ENCODE assay signal across 27 mouse cellular contexts in genomic region chr2:59179487-59179886, GRCm38 (mm10). TPM values are rescaled to one million over a fixed set of nuclear protein-coding genes. Genes with fewer than 3 reads are reported as not detected.
DNase-seq lines count a peak whose midpoint lies in the region; ATAC-seq and TF ChIP-seq lines count a peak whose summit lies in the region.
"Had no signal": no experiment of that assay in that cellular context is flagged by ENCODE, and none has a peak within 500 bp of the region (broad histone marks: within the 10 kb centered on the region; RNA-seq: fewer than 3 reads in every experiment).

No protein-coding gene starts in this region.

- no peak for TF ChIP-seq POLR2A in small intestine, adult 2 months (IDR thresholded peaks at IDR 0.05; ENCODE audit: low read depth, low read length)
- no peak for TF ChIP-seq POLR2A in heart, adult 2 months (IDR thresholded peaks at IDR 0.05; ENCODE audit: insufficient read depth, low read depth, low read length)

- 58% methylated on average over 5 of the region's 5 CpGs for WGBS in kidney, embryonic 16.5 days
- WGBS in small intestine, adult 2 months, result 22% methylated on average over 5 of the region's 5 CpGs
- WGBS in heart, adult 2 months, result 64% methylated on average over 5 of the region's 5 CpGs

- H3K9me3 ChIP-seq in kidney, embryonic 16.5 days (ENCODE audit: low read length), result no peaks in the 10 kb centered on the region
- H3K9me3 ChIP-seq: forebrain, embryonic 10.5 days; heart, embryonic 10.5 days; hindbrain, embryonic 15.5 days; liver, embryonic 13.5 days; midbrain, embryonic 10.5 days; neural tube, embryonic 15.5 days; stomach, embryonic 15.5 days had no signal

- peaks cover 20% of the 10 kb centered on the region for H3K79me2 ChIP-seq in heart, adult 2 months (replicated peaks; ENCODE audit: control insufficient read depth, insufficient read depth, low read length)

- intact Hi-C loops in heart, adult 2 months (cut with DNase I), result no loop called here

- peaks cover 29% of the 10 kb centered on the region for H3K4me1 ChIP-seq in kidney, embryonic 16.5 days (ENCODE audit: insufficient read depth, low read length)
- H3K4me1 ChIP-seq in small intestine, adult 2 months (ENCODE audit: control insufficient read depth, insufficient read depth, insufficient read length, low read length), result peaks cover 34% of the 10 kb centered on the region
- H3K4me1 ChIP-seq in heart, adult 2 months (ENCODE audit: control insufficient read depth, insufficient read depth, low read length), result peaks cover 10% of the 10 kb centered on the region

- no peak overlapping the region for H3K4me2 ChIP-seq in kidney, embryonic 16.5 days (replicated peaks; ENCODE audit: low read depth, low read length)
- H3K4me2 ChIP-seq: hindbrain, embryonic 15.5 days; limb, embryonic 13.5 days; liver, embryonic 13.5 days; neural tube, embryonic 15.5 days had no signal

- H3K4me3 ChIP-seq in kidney, embryonic 16.5 days (ENCODE audit: low read length), result no peak overlapping the region
- H3K4me3 ChIP-seq in small intestine, adult 2 months (ENCODE audit: low read depth, low read length), result no peak overlapping the region
- H3K4me3 ChIP-seq in heart, adult 2 months, result no peak overlapping the region
- H3K4me3 ChIP-seq: forebrain, embryonic 10.5 days; heart, embryonic 10.5 days; hindbrain, embryonic 15.5 days; limb, embryonic 13.5 days; liver, embryonic 13.5 days; midbrain, embryonic 10.5 days; myocyte; neural tube, embryonic 15.5 days; stomach, embryonic 15.5 days had no signal

- H3K36me3 ChIP-seq in kidney, embryonic 16.5 days (ENCODE audit: insufficient read depth, low read length), result no peaks in the 10 kb centered on the region
- no peaks in the 10 kb centered on the region for H3K36me3 ChIP-seq in small intestine, adult 2 months (ENCODE audit: control insufficient read depth, insufficient read depth, low read length)
- peaks cover 14% of the 10 kb centered on the region for H3K36me3 ChIP-seq in heart, adult 2 months (ENCODE audit: control insufficient read depth, insufficient read depth, low read length)
- H3K36me3 ChIP-seq: heart, embryonic 10.5 days; hindbrain, embryonic 15.5 days; limb, embryonic 13.5 days; liver, embryonic 13.5 days; neural tube, embryonic 15.5 days; stomach, embryonic 15.5 days had no signal

- TF ChIP-seq EP300 in heart, adult 2 months (IDR thresholded peaks at IDR 0.05; ENCODE audit: insufficient read depth, low read depth, low read length), result no peak

- peak; percentile 34 for DNase-seq in cerebellum, adult 9-11 months
- DNase-seq in cerebellum, postnatal 10 days, result no peak
- DNase-seq in kidney, postnatal 25 days, result no peak
- DNase-seq in ES-CJ7 (ENCODE audit: low read depth, low spot score), result peak; percentile 48
- no peak for DNase-seq in heart, adult 2 months
- DNase-seq in heart, adult 9 months (ENCODE audit: low spot score in 2 of 2), result no peak
- DNase-seq: adrenal gland, adult 2 months; cerebellum, adult 11 months; cerebellum, postnatal 14 days; forebrain, postnatal 0 days; gastrocnemius, postnatal 25 days; liver, embryonic 13.5 days; right cerebral cortex, adult 18-20 months; right cerebral cortex, postnatal 4 days; thymus, adult 2 months; thymus, postnatal 4 days had no signal

- no peak overlapping the region for H3K9ac ChIP-seq in kidney, embryonic 16.5 days (replicated peaks; ENCODE audit: low read length)
- no peak overlapping the region for H3K9ac ChIP-seq in heart, adult 2 months (ENCODE audit: low read depth, low read length)
- H3K9ac ChIP-seq: forebrain, postnatal 0 days; hindbrain, embryonic 15.5 days; limb, embryonic 13.5 days; liver, embryonic 13.5 days; neural tube, embryonic 15.5 days; stomach, embryonic 15.5 days had no signal

- no peak for ATAC-seq in kidney, embryonic 16.5 days (ENCODE audit: low FRiP score, low TSS enrichment)
- ATAC-seq: forebrain, postnatal 0 days; midbrain, embryonic 16.5 days had no signal

- H3K27ac ChIP-seq in kidney, embryonic 16.5 days (ENCODE audit: low read length), result peak overlapping the region; percentile 23; the same call in 1 of the 2 replicates
- 0 out of 2 replicates have a peak overlapping the region, but pooled peaks have one; percentile 2 for H3K27ac ChIP-seq in small intestine, adult 2 months (ENCODE audit: insufficient read depth, low read depth, low read length)
- no peak overlapping the region for H3K27ac ChIP-seq in heart, adult 2 months
- H3K27ac ChIP-seq: forebrain, embryonic 10.5 days; heart, embryonic 10.5 days; hindbrain, embryonic 15.5 days; limb, embryonic 13.5 days; liver, embryonic 13.5 days; midbrain, embryonic 10.5 days; neural tube, embryonic 15.5 days had no signal

- H3K27me3 ChIP-seq in kidney, embryonic 16.5 days (ENCODE audit: insufficient read depth, low read length), result no peaks in the 10 kb centered on the region
- no peaks in the 10 kb centered on the region for H3K27me3 ChIP-seq in small intestine, adult 2 months (ENCODE audit: control insufficient read depth, insufficient read depth, low read length)
- no peaks in the 10 kb centered on the region for H3K27me3 ChIP-seq in heart, adult 2 months (ENCODE audit: control insufficient read depth, insufficient read depth, low read length)
- H3K27me3 ChIP-seq: hindbrain, embryonic 15.5 days; limb, embryonic 13.5 days; liver, embryonic 13.5 days; neural tube, embryonic 15.5 days; stomach, embryonic 15.5 days had no signal

- TF ChIP-seq CTCF in small intestine, adult 2 months (IDR thresholded peaks at IDR 0.05; ENCODE audit: extremely low read depth, insufficient read length, insufficient replicate concordance, low read depth, low read length), result no peak
- no peak for TF ChIP-seq CTCF in heart, adult 2 months (IDR thresholded peaks at IDR 0.05)

RNA-seq across cellular contexts. Expression of gene Pkp4, which starts 18.8 kb away (rescaled TPM):
- polyA plus RNA-seq in kidney, embryonic 16.5 days (2015; fragmentation: Nextera tagmentation; extraction: Ambion mirVana), result 23.5 and 27.6 TPM in 2 replicates
- 35.8 and 77.4 TPM in 2 replicates for polyA plus RNA-seq in small intestine, adult 2 months (2012; rRNA removed)
- 100 to 1,000 TPM; 152 to 174 TPM for total RNA-seq in heart, adult 2 months (2021)
- 61.5 and 92.5 TPM in 2 replicates for polyA plus RNA-seq in heart, adult 2 months (2012; rRNA removed)

RNA-seq across cellular contexts. Expression of gene Ccdc148, which starts 19.0 kb away (rescaled TPM):
- 1.4 and 1.6 TPM in 2 replicates for polyA plus RNA-seq in kidney, embryonic 16.5 days (2015; fragmentation: Nextera tagmentation; extraction: Ambion mirVana)
- 0.14 TPM in 1 of 2 replicates, not detected in the other for polyA plus RNA-seq in small intestine, adult 2 months (2012; rRNA removed)
- under 1 TPM; 0.60 to 0.93 TPM for total RNA-seq in heart, adult 2 months (2021)
- polyA plus RNA-seq in heart, adult 2 months (2012; rRNA removed), result 0.10 and 0.18 TPM in 2 replicates
- total RNA-seq: gastrocnemius, postnatal 25 days had no signal

Comparison
In these comparisons a context has a peak if more than half of its experiments do, and no peak if none do; other contexts are left out.
1. DNase-seq: peak in cerebellum, adult 9-11 months (single experiment) and ES-CJ7 (single experiment); none in cerebellum, postnatal 10 days (0 of 2), kidney, postnatal 25 days (0 of 2), heart, adult 2 months (0 of 2) and heart, adult 9 months (0 of 2).